Mouse (Mus musculus): ENCODE measurements around the gene Gm13696.
"Not testable (repeated sequence)": the region's sequence is repeated elsewhere in the genome, so short reads cannot be mapped to it uniquely, and the experiment has no call there.

Gm13696 gene

GRCm38 (mm10) chr2:83972823-83973222 lies at the start of gene Gm13696:
TSS of gene Gm13696 (plus strand) at chr2:83973123.
- DNase-seq: not testable (repeated sequence)

DNA sequence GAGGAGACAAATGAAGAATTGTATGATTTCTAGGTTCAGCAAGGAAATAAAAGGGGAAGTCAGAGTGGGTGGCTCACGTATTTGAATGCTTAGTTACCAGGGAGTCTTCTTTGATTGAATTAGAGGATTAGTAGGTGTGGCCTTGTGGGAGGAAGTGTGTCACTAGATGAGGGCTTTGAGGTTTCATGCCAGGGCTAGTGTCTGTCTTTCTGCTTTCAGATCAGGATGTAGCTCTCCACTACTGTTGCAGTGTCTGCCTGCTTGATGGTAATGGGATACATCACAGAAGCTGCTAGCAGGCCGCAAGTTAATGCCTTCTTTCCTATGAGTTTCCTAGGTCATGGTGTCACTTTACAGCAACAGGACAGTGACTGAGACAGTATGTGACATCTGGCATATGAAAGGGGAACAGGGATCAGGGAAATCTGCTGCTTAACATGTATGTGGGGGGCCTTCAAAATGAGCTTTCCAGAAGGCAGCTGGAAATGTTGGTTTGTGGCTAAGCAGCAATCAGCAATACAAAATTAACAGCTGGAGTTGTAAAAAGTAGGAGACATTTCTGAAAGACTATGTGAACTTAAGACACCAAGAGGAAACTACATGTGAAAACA lies 43.3 kb upstream of the Gm13696 start:
- DNase-seq: peak; percentile 9 to 16

GRCm38 (mm10) chr2:83940931-83941361 lies 32.0 kb upstream of the Gm13696 start, which contains the start of gene Zswim2:
TSS of gene Zswim2 (minus strand) at chr2:83941228.
- peak; percentile 38 to 57 for DNase-seq

GRCm38 (mm10) chr2:83941378-83941777 lies 31.5 kb upstream of the Gm13696 start:
- no peak for DNase-seq

DNA sequence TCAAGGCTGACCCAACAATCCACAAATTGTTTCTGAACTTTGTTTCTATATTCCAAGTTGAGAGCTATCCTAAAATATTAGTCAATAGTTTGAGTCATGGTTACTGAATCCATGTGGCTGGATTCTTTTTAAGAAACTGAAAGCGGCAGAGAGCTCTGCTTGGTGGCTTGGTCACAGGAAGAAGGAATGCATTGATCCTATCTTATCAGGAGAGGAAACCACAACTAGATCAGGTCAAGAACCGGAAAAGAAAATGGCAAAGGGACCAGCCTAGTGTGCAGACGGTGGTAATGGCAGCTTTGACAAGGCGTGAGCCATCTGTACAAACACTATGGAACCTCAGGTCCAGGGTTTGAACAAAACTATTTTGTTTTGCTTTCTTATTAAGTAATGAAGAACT lies 31.1 kb upstream of the Gm13696 start:
- DNase-seq: no peak

DNA sequence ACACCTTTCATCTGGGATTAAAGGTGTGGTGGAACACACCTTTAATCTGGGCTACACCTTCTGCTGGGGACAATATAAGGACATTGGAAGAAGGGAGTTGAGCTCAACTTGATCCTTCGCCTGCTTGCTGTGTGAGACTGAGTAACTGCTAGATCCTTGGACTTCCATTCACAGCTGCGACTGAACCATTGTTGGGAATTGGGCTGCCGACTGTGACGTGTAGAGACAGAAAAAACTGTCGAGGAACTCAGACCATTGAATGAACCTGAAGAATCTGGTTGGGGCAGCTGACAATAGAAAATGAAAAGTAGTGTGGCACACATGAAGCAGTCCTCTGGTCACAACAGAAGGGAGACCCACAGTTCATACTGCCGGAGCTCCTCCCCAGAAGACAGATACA lies 17.5 kb upstream of the Gm13696 start, which contains the start of gene Gm13698:
TSS of gene Gm13698 (plus strand) at position 301 of the 400 bp plus-strand sequence.
- DNase-seq: not testable (repeated sequence)

DNA sequence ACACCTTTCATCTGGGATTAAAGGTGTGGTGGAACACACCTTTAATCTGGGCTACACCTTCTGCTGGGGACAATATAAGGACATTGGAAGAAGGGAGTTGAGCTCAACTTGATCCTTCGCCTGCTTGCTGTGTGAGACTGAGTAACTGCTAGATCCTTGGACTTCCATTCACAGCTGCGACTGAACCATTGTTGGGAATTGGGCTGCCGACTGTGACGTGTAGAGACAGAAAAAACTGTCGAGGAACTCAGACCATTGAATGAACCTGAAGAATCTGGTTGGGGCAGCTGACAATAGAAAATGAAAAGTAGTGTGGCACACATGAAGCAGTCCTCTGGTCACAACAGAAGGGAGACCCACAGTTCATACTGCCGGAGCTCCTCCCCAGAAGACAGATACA lies 11.7 kb upstream of the Gm13696 start, which contains the start of gene Gm13693:
TSS of gene Gm13693 (plus strand) at position 301 of the 400 bp plus-strand sequence.
- DNase-seq: not testable (repeated sequence)

GRCm38 (mm10) chr2:83967013-83967412 lies 5.9 kb upstream of the Gm13696 start, which contains the start of gene Gm13695:
TSS of gene Gm13695 (plus strand) at chr2:83967313.
- DNase-seq: not testable (repeated sequence)

- not testable (repeated sequence) for DNase-seq
These were observed 5.7 kb downstream of the Gm13696 start, which contains the start of gene Gm13694 for GRCm38 (mm10) chr2:83978633-83979032. TSS of gene Gm13694 (plus strand) at chr2:83978933.

DNA sequence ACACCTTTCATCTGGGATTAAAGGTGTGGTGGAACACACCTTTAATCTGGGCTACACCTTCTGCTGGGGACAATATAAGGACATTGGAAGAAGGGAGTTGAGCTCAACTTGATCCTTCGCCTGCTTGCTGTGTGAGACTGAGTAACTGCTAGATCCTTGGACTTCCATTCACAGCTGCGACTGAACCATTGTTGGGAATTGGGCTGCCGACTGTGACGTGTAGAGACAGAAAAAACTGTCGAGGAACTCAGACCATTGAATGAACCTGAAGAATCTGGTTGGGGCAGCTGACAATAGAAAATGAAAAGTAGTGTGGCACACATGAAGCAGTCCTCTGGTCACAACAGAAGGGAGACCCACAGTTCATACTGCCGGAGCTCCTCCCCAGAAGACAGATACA lies 11.5 kb downstream of the Gm13696 start, which contains the start of gene Gm13697:
TSS of gene Gm13697 (plus strand) at position 301 of the 400 bp plus-strand sequence.
- not testable (repeated sequence) for DNase-seq

DNA sequence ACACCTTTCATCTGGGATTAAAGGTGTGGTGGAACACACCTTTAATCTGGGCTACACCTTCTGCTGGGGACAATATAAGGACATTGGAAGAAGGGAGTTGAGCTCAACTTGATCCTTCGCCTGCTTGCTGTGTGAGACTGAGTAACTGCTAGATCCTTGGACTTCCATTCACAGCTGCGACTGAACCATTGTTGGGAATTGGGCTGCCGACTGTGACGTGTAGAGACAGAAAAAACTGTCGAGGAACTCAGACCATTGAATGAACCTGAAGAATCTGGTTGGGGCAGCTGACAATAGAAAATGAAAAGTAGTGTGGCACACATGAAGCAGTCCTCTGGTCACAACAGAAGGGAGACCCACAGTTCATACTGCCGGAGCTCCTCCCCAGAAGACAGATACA lies 17.3 kb downstream of the Gm13696 start, which contains the start of gene Gm13691:
TSS of gene Gm13691 (plus strand) at position 301 of the 400 bp plus-strand sequence.
- DNase-seq: not testable (repeated sequence)

DNA sequence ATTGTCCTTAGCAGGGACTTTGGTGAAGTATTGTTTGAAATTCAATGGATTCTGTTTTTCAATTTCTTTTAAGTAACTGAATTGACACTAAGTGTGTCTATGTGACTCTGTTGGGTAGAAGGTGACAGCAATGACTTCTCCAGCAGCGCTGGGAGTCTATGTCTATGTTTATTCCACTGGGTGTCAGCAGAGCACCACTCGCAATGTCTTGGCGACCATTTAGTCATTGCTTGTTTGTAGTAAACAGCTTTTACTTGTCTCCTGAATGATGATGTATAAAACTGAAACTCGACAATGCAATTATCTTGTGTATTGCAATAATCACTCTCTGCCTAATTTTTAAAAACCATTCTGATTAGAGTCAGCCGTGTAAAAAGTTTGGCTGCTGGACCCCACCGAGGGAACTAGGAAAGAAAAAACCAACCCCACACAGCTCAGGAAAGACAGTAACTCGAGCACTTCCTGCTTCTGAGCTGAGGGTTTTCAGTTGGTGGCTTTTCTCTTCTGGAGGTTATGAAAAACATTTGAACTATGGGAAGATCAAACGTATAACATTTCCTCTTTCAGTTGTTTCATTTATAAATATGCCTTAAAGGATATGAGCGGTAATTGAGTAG lies 20.8 kb downstream of the Gm13696 start:
- DNase-seq: peak in 1 of 2 experiments; percentile 11

- DNase-seq: not testable (repeated sequence)
These were observed 21.6 kb downstream of the Gm13696 start for GRCm38 (mm10) chr2:83994526-83994925.

DNA sequence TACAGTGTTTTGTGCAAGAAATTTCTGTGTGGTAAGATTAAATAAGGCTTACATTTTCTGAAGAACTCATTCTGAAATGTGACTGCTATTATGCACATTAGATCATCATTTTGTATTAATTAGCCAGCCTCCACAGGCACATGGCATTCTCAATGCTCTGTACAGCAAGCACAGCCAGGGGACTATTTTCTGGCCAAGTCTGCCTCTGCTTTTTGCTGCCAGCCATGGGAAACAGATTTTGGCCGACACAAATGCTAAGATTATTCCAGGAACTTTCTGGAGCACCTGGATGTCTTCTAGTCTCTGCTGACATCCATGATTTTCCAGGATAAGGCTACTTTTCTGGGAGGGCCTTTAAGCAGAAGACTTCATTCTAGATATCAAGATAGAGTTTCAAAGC lies 36.0 kb downstream of the Gm13696 start:
- DNase-seq: no peak

GRCm38 (mm10) chr2:84009818-84010217 lies 36.9 kb downstream of the Gm13696 start:
- no peak for DNase-seq

GRCm38 (mm10) chr2:84014572-84014971 lies 41.6 kb downstream of the Gm13696 start:
- DNase-seq: no peak

- not testable (repeated sequence) for DNase-seq
These were observed 43.4 kb downstream of the Gm13696 start for GRCm38 (mm10) chr2:84016291-84016690.

DNA sequence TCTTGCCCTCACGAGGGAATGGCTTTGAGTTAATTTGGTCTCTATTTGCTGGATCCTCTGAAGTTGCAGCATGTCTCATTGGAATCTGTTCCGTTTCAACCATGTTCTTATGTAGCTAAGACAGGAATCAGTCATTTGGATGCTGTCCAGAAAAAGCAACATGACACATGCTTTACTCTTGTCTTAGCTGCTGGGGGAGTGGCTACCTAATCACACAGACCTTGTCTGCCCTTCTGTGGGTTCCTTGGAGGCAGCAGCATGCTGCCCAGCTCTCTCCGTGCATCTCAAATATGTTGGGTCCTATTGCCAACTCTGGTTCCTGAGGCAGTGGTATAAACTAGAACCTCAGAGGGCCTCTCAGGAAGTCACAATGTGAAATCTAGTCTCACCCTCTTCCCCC lies 45.4 kb downstream of the Gm13696 start:
- DNase-seq: no peak

DNA sequence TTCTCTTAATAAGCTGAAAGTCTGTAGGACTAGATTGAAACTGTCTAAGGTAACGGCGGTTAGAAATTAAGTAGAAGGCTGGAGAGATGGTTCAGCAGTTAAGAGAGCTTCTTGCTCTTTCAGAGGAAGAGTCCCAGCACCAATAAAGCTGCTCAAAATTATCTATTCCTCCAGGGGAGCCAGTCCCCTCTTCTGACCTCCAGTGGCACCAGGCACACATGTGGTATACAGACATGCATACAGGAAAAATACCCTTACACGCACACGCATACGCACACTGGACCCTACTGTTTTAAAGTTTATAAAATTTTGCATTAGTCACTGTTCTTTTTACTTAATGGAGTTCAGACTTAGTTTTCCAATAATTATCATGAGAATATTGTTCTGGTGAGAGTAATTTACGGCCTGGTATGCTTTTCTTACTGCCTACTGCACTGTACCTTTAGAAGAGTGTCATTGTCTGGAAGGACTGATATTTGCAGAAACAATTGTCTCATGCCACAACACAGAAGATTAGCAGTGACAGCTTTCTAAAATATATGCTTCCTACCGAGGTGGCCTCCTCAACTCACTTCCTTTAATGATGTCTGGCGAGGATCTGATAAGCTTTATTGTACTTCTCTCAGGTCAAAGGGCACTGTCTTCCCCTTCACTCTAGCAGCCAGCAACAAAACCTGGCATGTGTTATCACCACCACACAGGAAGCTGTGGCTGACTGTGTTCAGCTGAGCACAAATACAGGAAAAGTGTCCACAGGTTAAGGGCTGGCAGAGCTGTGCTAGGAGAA lies 46.8 kb downstream of the Gm13696 start:
- DNase-seq: no peak

- DNase-seq: no peak
These were observed 49.0 kb downstream of the Gm13696 start for GRCm38 (mm10) chr2:84021930-84022329.

DNA sequence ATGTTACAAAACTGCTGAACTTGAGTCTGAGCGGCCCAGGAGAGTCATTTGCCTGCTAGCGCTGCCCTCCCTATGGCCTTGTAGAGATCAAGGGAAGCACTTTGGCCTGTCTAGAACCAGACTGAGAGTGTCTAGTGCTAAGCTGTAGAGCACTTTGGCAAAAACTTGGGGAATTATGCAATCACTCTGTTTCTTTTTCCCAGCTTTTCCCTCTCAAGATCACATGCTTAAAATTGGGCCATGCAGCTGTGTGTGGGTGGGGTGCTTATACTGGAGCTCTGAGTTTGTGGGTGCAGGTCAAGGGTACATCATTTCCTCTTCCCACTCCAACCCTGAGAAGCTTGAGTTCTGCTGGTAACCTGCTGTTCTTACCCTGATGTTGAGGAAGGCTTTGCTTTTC lies 50.0 kb downstream of the Gm13696 start:
- no peak for DNase-seq

DNA sequence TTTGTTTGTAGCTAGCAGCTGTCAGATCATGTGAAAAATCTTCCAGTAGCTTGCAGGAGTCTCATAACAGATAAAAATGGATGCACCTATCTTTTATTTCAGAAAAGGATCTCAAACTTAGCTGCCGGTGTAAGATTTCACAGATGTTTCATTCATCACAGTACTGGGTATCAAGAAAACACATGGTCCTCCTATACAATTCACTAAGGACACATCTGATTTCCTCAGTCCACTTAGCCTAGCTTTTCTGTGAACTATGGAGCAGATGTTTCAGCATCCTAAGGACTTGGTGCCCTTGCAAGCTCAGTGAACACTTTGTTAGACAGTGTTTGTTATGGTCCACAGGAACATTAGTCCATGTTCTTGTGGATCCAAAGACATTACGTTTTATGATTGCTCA lies 50.4 kb downstream of the Gm13696 start:
- DNase-seq: no peak

Measured in spleen, adult 18-20 months (tissue).